Mouse (Mus musculus) 3134 (cell line): ENCODE measurements around the gene Cnot6.

ENCODE experiments used
- DNase-seq: peaks from one replicate; pipeline ENCODE4 v3.0.0-alpha.2; 2011; ENCODE audit warnings: low spot score; ENCODE audit not compliant: insufficient read length; ENCODE audit errors: extremely low read depth

The Cnot6 gene

GRCm38 (mm10) chr11:49658791-49659469 is 53.6 kb downstream of the Cnot6 start:
- DNase-seq, result no peak

GRCm38 (mm10) chr11:49658065-49658464 is 54.5 kb downstream of the Cnot6 start:
- DNase-seq, result no peak

- no peak for DNase-seq
These were observed 57.0 kb downstream of the Cnot6 start for GRCm38 (mm10) chr11:49655501-49655900.

- no peak for DNase-seq
These were observed 57.9 kb downstream of the Cnot6 start for GRCm38 (mm10) chr11:49654651-49655050.

- DNase-seq, result no peak
These were observed 59.5 kb downstream of the Cnot6 start for GRCm38 (mm10) chr11:49653079-49653408.

GRCm38 (mm10) chr11:49652401-49653078 is 60.0 kb downstream of the Cnot6 start:
- no peak for DNase-seq

- DNase-seq, result no peak
These were observed 60.7 kb downstream of the Cnot6 start for GRCm38 (mm10) chr11:49651762-49652322.

GRCm38 (mm10) chr11:49650994-49651761 is 61.3 kb downstream of the Cnot6 start:
- no peak for DNase-seq

GRCm38 (mm10) chr11:49650113-49650993 is 62.2 kb downstream of the Cnot6 start:
- no peak for DNase-seq

GRCm38 (mm10) chr11:49645677-49646076 is 66.8 kb downstream of the Cnot6 start:
- DNase-seq, result no peak

- no peak for DNase-seq
These were observed 76.1 kb downstream of the Cnot6 start for GRCm38 (mm10) chr11:49636449-49636848.

GRCm38 (mm10) chr11:49635671-49636070 is 76.9 kb downstream of the Cnot6 start:
- DNase-seq, result no peak

- no peak for DNase-seq
These were observed 78.4 kb downstream of the Cnot6 start for GRCm38 (mm10) chr11:49634101-49634500.

- no peak for DNase-seq
These were observed 80.3 kb downstream of the Cnot6 start for GRCm38 (mm10) chr11:49632256-49632655.

GRCm38 (mm10) chr11:49631154-49631553 is 81.4 kb downstream of the Cnot6 start:
- DNase-seq, result no peak

GRCm38 (mm10) chr11:49626748-49627147 is 85.8 kb downstream of the Cnot6 start:
- no peak for DNase-seq

GRCm38 (mm10) chr11:49625863-49626262 is 86.7 kb downstream of the Cnot6 start:
- DNase-seq, result no peak

GRCm38 (mm10) chr11:49624156-49624555 is 88.4 kb downstream of the Cnot6 start:
- DNase-seq, result no peak

- no peak for DNase-seq
These were observed 90.6 kb downstream of the Cnot6 start for GRCm38 (mm10) chr11:49621953-49622352.
